Mouse (Mus musculus) testis, adult 2 months (tissue): ENCODE data around the gene 4933412E24Rik.

Experiments used
- CTCF ChIP-seq: fragments of 200-500 bp; IDR thresholded peaks from 2 replicates; pipeline ENCODE4 v1.5.1; 2012; ENCODE audit warnings: low read depth, mild to moderate bottlenecking, inconsistent platforms, low read length, moderate library complexity; ENCODE audit not compliant: control insufficient read depth, insufficient read depth, insufficient replicate concordance
- POLR2A ChIP-seq: fragments of 200-500 bp; IDR thresholded peaks from 2 replicates; pipeline ENCODE4 v1.6.1; 2012; ENCODE audit warnings: low read depth, mild to moderate bottlenecking, inconsistent platforms, low read length, moderate library complexity; ENCODE audit not compliant: control insufficient read depth

- no peak for TF ChIP-seq CTCF
- TF ChIP-seq POLR2A, result no peak
Measured at GRCm38 (mm10) chr15:59973651-59974519, 42.5 kb downstream of the 4933412E24Rik start.
